Mouse (Mus musculus): ENCODE measurements around the gene Gm10160. TPM values are rescaled to one million over a fixed set of nuclear protein-coding genes. Genes with fewer than 3 reads are reported as not detected.

Gm10160 gene
- not detected in 2 replicates for polyA plus RNA-seq (2012; rRNA removed)

DNA sequence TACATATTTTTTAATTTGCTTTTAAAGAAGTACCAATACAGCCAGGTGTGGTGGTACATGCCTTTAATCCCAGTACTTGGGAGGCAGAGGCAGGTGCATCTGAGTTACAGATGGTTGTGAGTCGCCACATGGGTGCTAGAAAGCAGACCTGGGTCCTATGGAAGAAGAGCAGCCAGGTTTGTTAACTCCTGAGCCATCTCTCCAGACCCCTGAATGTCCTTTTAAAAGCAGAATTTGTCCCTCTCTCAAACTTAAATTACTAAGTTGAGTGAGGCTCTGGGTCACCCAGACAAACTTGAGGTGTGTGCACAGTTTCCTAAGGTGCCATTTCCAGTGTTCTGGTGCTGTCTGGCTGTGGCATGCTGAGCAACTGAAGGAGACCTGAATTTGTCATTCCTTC is at the start of gene Gm10160:
Gm10160 (minus strand) TSS at position 101 of the 400 bp plus-strand sequence.
- DNase-seq (ENCODE audit: low read depth) = no peak
- no peak for TF ChIP-seq POLR2A (IDR thresholded peaks at IDR 0.05; ENCODE audit: borderline replicate concordance, extremely low read depth, insufficient read depth, insufficient read length, poor library complexity, severe bottlenecking)
- no peak for TF ChIP-seq CTCF (IDR thresholded peaks at IDR 0.05; ENCODE audit: borderline replicate concordance, extremely low read depth, insufficient read depth, insufficient read length)

DNA sequence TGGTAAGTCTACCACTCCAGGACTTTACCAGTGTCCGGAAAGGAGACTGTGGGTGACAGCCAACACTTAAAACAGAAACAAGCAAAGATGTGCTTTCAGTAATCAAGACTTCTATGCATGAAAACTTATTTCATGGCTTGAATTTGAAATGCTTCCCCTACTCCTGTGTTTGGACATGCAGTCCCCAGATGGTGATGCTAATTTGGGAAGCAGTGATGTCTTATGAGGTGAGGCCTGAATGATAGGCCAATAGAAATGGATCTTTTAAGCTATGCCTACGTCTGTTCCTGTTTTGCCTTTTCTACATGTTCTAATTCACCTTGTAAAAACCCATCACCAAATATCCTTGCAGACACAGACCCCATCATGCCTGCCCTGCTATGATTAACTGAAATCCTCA is 49.3 kb upstream of the Gm10160 start:
- no peak for DNase-seq (ENCODE audit: low read depth)
- TF ChIP-seq CTCF (IDR thresholded peaks at IDR 0.05; ENCODE audit: borderline replicate concordance, extremely low read depth, insufficient read depth, insufficient read length) = no peak
- TF ChIP-seq POLR2A (IDR thresholded peaks at IDR 0.05; ENCODE audit: borderline replicate concordance, extremely low read depth, insufficient read depth, insufficient read length, poor library complexity, severe bottlenecking) = no peak

DNA sequence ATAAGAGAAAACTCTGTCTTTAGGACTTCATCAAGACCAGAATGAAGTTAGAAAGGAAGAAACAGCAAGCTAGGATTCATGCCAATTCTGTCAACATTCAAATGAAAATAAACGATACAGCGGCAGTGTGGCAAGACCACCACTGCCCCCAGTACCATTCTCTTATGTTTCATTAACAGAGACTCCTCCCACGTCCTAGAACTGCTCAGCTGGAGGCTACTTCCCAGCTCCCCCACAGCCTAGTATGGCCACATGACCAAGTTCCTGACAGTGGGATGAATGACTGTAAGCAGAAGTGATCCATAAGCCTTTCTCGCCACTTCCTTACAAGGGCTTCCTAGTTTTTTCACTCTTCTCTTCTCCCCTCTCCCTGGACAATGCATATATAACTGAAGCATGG is 48.5 kb upstream of the Gm10160 start:
- DNase-seq (ENCODE audit: low read depth) = peak; percentile 14
- TF ChIP-seq POLR2A (IDR thresholded peaks at IDR 0.05; ENCODE audit: borderline replicate concordance, extremely low read depth, insufficient read depth, insufficient read length, poor library complexity, severe bottlenecking) (no peak), CTCF (IDR thresholded peaks at IDR 0.05; ENCODE audit: borderline replicate concordance, extremely low read depth, insufficient read depth, insufficient read length) (no peak)

DNA sequence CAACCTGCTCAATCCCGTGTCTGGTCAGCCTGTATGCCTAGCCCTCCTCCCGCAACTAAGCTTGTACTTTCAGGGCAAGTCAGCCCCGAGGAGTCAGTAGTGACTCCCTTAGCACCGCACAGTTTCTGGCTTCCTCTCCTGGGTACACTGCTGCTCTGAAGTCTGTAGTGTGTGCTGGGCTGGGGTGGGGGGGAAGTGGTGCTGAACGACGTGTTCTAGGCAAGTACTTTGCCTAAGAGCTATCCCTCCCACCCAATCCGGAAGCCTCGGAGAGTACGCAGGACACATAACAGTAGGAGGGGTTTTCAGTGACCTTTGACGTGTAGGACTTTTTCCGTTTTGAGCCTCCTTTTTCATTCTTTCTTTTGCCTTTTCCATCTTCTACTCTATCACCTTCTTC is 43.8 kb upstream of the Gm10160 start:
- no peak for DNase-seq (ENCODE audit: low read depth)
- TF ChIP-seq POLR2A (IDR thresholded peaks at IDR 0.05; ENCODE audit: borderline replicate concordance, extremely low read depth, insufficient read depth, insufficient read length, poor library complexity, severe bottlenecking) = no peak
- no peak for TF ChIP-seq CTCF (IDR thresholded peaks at IDR 0.05; ENCODE audit: borderline replicate concordance, extremely low read depth, insufficient read depth, insufficient read length)

DNA sequence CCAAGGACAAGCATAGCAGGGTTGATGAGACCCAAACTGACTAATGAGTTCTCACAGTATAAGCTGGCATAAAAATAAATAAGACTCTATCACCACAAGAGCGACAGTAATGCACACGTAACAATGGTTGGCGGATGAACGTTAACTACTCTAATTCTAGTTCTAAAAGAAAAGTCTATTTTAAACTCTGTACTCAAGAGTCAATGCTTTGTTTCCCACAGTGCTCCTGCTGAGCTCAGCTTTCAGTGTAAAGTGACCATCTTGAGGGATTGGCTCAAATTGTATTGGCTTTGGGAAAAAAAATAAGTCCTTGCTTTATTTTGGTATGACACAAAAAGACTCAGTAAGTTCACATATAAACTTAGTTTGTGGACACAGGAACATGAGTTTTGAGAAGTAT is 29.5 kb upstream of the Gm10160 start:
- TF ChIP-seq POLR2A (IDR thresholded peaks at IDR 0.05; ENCODE audit: borderline replicate concordance, extremely low read depth, insufficient read depth, insufficient read length, poor library complexity, severe bottlenecking) = no peak
- no peak for TF ChIP-seq CTCF (IDR thresholded peaks at IDR 0.05; ENCODE audit: borderline replicate concordance, extremely low read depth, insufficient read depth, insufficient read length)

DNA sequence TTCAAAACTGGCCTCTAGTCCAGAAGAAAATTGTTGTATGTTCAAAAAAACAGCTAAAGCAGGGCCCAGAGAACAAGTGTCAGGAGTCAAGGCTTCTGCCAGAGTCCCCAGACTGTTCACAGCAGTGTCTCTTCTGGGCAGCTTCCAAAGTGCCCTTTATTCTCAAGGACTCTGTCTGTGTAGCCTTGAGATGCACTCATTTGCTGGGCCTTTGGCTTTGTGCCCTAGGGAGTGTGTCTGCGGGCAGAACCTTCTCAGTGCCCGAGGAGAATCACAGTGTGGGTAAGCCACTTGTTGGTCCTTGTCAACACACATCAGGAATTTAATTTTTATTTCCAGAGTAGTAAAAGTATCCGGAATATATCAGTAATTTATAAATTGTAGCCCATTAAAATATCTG is 26.0 kb upstream of the Gm10160 start:
- TF ChIP-seq POLR2A (IDR thresholded peaks at IDR 0.05; ENCODE audit: borderline replicate concordance, extremely low read depth, insufficient read depth, insufficient read length, poor library complexity, severe bottlenecking) (no peak), CTCF (IDR thresholded peaks at IDR 0.05; ENCODE audit: borderline replicate concordance, extremely low read depth, insufficient read depth, insufficient read length) (no peak)
- no peak for DNase-seq (ENCODE audit: low read depth)

More for the DNA sequence above, 29.5 kb upstream of the Gm10160 start:
- no peak for DNase-seq (ENCODE audit: low read depth)

DNA sequence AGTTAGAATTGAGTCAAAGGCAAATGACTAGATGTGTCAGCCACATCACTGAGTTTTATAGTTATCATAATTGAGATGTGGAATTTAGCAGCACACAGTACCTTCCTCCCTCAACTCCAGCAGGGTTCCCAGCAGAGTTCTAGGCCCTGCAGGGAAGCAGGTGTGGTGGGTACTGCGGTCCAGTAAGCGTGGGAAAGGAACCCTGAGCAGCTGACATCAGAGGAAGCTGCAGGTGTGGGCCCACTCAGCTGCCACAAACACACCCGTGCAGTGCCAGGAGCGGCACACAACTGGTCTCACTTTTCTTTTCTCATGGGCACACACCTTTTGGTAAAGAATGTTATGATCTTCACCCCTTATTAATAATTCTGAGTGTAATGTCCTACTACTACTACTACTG is 25.2 kb upstream of the Gm10160 start:
- no peak for TF ChIP-seq POLR2A (IDR thresholded peaks at IDR 0.05; ENCODE audit: borderline replicate concordance, extremely low read depth, insufficient read depth, insufficient read length, poor library complexity, severe bottlenecking)
- no peak for TF ChIP-seq CTCF (IDR thresholded peaks at IDR 0.05; ENCODE audit: borderline replicate concordance, extremely low read depth, insufficient read depth, insufficient read length)
- DNase-seq (ENCODE audit: low read depth) = no peak

DNA sequence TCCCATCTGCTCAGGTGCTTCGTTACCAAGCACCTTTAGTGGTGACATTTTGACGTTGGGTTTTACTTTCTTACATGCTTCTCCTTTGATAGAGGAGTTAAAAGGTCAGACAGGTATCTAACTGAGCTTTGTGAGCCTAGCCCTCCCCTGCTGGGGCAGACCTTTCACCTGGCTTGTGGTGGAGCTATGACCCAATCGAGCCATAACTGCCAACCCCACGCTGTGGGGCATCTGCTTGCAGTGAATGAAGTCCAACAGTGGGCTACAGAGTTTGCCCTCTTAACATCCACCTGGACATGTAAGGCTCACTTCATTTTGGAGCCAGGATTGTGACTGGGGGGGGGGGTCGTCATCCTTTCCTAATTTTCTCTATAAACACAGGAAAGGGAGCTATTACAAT is 24.7 kb upstream of the Gm10160 start:
- TF ChIP-seq CTCF (IDR thresholded peaks at IDR 0.05; ENCODE audit: borderline replicate concordance, extremely low read depth, insufficient read depth, insufficient read length) (no peak), POLR2A (IDR thresholded peaks at IDR 0.05; ENCODE audit: borderline replicate concordance, extremely low read depth, insufficient read depth, insufficient read length, poor library complexity, severe bottlenecking) (no peak)
- no peak for DNase-seq (ENCODE audit: low read depth)

DNA sequence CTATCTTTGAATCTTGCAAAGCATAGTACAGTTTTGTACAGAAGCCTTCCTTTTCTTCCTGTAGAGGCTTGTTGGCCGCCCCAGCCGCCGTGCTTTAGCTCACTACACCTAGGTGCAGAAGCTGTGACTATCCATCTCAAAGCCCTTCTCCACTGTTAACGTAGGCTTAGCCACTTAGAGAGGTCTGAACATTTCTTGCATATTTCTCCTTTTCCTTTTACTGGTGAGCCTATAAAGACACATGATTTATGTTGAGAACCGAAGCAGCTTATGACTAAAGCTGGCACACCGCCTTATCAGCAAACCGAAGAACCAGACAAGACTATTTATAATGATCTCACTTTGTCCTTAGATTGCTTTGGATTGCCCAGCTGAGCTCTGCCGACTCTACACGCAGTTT is 19.8 kb upstream of the Gm10160 start:
- TF ChIP-seq CTCF (IDR thresholded peaks at IDR 0.05; ENCODE audit: borderline replicate concordance, extremely low read depth, insufficient read depth, insufficient read length) (no peak), POLR2A (IDR thresholded peaks at IDR 0.05; ENCODE audit: borderline replicate concordance, extremely low read depth, insufficient read depth, insufficient read length, poor library complexity, severe bottlenecking) (no peak)
- DNase-seq (ENCODE audit: low read depth) = peak; percentile 30

DNA sequence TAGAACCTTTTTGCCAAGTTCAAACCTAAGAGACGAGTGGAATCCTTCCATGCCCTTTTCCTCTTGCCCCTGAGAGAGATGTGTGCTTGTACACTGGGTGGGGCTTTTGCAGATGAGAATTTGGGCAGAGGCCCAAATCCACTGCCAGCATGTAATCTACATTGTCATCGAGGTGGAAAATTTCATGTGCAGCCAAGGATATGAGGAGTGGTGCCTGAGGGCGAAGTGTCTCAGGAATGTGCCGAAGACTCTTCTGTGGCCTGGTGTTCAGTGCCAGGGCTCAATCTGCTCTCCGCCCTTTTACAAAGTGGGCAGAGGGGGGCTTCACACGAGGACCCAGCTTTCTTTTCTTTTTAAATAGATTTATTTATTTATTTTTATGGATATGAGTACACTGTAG is 19.0 kb upstream of the Gm10160 start:
- TF ChIP-seq POLR2A (IDR thresholded peaks at IDR 0.05; ENCODE audit: borderline replicate concordance, extremely low read depth, insufficient read depth, insufficient read length, poor library complexity, severe bottlenecking) (no peak), CTCF (IDR thresholded peaks at IDR 0.05; ENCODE audit: borderline replicate concordance, extremely low read depth, insufficient read depth, insufficient read length) (no peak)
- peak; percentile 56 for DNase-seq (ENCODE audit: low read depth)

DNA sequence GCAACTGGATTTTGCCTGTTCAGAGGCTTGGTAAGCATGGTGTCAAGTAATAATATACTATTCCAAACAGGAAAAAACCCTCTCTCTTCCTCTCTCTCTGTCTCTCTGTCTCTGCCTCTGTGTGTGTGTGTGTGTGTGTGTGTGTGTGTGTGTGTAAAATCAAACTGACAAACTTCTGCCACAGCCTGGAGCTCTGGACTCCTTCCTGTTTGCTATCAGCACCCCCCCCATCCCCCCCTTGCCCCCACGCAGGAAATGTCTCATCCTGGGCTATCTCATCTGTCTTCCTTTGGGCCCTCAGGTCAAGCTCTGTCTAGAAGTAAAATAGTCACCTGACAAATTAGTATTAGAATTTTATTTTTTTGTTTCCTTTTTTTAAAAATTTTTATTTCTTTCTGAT is 18.2 kb upstream of the Gm10160 start:
- TF ChIP-seq POLR2A (IDR thresholded peaks at IDR 0.05; ENCODE audit: borderline replicate concordance, extremely low read depth, insufficient read depth, insufficient read length, poor library complexity, severe bottlenecking) (no peak), CTCF (IDR thresholded peaks at IDR 0.05; ENCODE audit: borderline replicate concordance, extremely low read depth, insufficient read depth, insufficient read length) (no peak)
- no peak for DNase-seq (ENCODE audit: low read depth)

DNA sequence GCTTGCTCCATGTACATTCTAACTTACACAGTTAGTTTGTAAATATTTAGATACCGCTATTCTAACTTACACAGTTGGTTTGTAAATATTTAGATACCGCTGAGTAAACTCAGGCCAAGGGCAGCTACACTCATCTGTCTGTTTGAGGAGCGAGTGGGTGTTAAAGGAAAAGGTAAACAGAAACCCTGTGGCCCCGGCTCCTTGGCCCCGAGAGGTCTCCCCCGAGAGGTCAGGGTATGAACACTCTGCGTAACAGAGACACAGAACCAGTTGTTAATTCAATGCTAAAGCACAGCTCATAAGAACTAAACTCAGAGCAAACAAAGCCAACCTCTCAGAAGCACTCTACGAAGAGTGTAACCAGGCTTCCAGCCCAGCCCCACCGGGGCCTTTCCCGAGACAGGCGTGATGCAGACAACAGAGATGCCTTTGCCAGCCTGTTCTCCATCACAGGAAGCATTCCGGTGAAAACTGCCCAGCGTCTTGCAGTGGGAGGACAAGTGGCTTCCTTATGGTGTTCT is 17.0 kb upstream of the Gm10160 start:
- DNase-seq (ENCODE audit: low read depth) = no peak
- no peak for TF ChIP-seq CTCF (IDR thresholded peaks at IDR 0.05; ENCODE audit: borderline replicate concordance, extremely low read depth, insufficient read depth, insufficient read length)
- no peak for TF ChIP-seq POLR2A (IDR thresholded peaks at IDR 0.05; ENCODE audit: borderline replicate concordance, extremely low read depth, insufficient read depth, insufficient read length, poor library complexity, severe bottlenecking)
